Mouse (Mus musculus): ENCODE data around the gene Morn3.
"Not testable (repeated sequence)": the region's sequence is repeated elsewhere in the genome, so short reads cannot be mapped to it uniquely, and the experiment has no call there.

The Morn3 gene

DNA sequence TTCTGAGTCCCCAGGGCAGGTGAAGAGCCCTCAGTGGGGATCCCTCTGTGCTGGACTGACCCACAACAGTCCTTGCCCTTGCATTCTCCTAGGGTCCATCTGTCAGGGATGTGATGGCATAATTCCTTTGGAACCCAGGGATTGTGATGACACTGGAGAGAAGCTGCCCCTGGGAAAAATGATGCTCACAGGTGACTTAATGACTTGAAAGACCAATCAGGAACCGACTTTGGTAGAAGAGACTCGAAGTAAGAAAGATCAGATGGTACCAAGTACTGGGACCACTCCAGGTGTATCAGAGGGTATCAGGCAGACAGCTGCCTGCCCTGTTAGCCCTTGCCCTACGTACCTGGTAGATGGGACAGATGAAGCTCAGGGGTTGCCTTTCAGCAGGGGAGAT lies at the start of gene Morn3:
TSS of gene Morn3 (minus strand) at position 101 of the 400 bp plus-strand sequence.
- DNase-seq (ENCODE audit: low spot score), result no peak

DNA sequence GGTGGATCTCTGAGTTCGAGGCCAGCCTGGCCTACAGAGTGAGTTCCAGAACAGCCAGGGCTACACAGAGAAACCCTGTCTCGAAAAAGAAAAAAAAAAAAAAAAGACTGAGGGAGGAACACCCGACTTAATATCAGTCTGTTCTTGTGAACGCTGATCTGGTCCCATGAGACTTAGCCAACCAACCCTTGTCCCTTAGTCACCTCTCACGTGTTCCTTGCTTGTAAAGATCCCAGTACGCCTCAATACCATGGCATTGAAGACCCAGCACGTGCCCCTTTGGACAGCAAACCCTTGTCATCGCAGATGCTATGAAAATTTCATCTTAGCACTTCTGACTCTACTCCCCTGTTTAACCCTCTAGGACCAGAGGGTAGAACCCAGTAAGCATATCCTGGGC lies 49.5 kb upstream of the Morn3 start:
- DNase-seq (ENCODE audit: low spot score), result no peak

GRCm38 (mm10) chr5:123094238-123094991 lies 47.6 kb upstream of the Morn3 start:
- no peak for DNase-seq (ENCODE audit: low spot score)

- DNase-seq (ENCODE audit: low spot score), result no peak
Measured at GRCm38 (mm10) chr5:123093077-123093633, 46.3 kb upstream of the Morn3 start.

DNA sequence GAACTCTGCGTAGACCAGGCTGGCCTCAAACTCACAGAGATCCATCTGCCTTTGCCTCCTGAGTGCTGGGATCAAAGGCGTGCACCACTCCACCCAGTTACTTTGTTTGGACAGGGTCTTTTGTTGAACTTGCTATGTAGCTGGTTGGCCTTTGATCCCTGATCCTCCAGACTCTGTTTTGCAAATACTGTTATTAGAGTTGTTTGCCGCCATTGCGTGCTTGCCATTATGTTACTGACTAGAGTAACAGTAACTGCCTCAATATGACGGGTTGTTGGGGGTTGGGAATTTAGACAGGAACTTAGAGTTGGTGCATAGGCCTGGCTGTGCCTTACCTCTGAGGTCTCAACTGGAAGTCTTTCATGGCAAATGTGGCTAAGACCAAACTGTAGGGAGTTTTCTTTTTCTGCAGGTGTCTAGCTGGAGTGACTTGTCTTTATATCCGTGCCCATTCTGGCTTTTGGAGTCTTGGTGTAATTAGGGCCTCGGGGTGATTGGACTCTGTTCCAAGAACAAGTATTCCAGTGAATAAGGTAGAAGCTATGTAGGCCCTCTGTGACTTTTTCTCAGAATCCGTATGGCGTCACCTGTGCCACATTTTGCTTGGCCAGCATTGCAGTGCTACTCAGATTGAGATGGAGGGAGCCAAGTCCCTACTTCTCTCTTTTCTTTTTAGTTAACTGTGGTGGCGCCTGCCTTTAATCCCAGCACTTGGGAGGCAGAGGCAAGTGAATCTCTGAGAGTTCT lies 43.9 kb upstream of the Morn3 start:
- DNase-seq (ENCODE audit: low spot score), result no peak

GRCm38 (mm10) chr5:123088784-123089183 lies 42.0 kb upstream of the Morn3 start:
- no peak for DNase-seq (ENCODE audit: low spot score)

- no peak for DNase-seq (ENCODE audit: low spot score)
Measured at GRCm38 (mm10) chr5:123086501-123086900, 39.7 kb upstream of the Morn3 start.

DNA sequence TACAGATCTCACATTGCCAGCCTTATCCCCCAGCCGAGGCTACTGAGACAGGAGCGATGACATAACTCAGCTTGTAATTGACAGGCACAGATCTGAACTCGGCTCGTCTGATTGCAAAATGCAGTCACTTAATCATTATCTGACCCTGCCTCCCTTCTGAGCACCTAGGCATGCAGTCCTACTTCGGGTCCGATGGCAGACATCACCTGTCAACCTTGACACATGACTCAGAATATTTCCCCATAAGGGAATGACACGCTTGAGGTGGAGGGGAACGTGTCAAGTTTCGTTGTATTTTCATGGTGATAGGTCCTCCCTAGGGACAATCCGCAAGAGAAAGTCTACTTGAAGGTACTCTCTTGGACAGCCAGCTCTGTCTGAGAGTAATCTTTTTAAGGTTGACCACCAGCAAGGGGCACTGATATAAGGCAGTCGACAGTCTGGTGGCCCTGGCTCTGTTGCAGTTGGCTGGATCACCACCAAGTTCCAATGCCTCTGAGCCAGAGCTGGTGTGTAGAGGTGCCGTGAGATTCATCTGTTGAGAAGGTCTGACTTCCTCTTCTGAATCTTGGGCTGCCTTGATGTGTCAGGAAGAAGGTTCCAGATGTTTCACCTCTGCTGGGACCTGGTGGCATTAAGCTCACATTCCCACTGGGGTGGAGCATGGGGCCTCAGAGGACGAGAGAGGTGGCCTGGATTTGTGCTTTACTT lies 36.7 kb upstream of the Morn3 start:
- DNase-seq (ENCODE audit: low spot score), result no peak

GRCm38 (mm10) chr5:123080510-123080909 lies 33.7 kb upstream of the Morn3 start:
- no peak for DNase-seq (ENCODE audit: low spot score)

DNA sequence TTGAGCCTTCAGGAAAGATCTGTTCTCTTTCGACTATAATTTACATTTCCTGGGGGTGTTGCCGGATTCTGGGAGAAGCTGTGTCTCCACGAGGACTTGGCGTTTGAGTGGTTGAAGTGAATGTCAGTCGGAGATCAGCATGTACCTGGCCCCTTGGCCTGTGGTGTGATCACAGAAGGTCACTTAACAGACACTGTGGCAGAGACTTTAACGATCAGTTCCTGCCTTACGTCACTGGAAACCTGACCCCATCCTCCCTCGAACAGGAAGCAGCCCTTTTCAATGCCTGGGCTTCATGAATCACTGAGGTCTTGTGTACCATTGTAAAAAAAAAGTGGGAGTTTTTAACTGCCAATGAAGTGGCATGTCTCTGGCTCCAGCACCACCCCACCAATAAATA lies 33.2 kb upstream of the Morn3 start:
- DNase-seq (ENCODE audit: low spot score), result no peak

GRCm38 (mm10) chr5:123079568-123079967 lies 32.8 kb upstream of the Morn3 start:
- no peak for DNase-seq (ENCODE audit: low spot score)

DNA sequence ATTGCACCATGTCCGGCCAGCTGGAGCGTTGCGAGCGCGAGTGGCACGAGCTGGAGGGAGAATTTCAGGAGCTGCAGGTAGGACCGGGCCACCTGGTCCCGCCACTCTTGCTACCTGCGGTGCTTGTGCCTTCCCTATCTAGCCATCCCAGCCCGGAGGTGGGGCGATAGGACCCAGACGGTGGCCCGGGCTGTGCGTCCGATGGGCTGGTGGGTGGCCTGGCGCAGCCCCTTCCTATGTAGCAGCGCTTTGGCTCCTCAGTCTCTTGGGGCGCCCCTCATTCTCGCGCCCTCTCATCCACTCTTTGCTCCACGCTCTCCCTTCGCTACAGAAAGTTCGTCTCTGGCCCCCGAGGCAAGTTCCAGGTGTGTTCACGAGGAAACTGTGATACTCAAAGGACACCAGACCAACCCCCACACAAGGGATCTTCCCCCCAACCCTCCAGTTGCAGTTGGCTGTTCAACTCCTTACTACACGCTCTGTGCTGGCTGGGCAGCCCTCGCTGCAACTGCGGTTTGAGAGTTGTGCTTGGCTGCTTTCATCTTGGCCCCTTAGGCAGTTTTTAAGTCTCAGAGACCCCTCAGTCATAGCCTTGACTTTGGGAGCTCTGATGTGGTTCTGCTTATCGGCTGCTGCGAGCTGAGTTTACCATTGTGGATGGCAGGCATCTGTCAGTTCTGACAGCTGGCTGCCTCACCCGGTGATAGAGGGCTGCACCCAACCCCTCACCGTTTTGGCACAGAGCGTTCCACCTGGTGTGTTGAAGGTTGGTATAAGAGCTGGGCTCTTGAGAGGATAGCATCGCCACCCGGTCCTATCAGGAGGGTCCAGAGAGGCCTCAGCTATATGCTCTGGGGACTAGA lies 29.8 kb upstream of the Morn3 start:
- no peak for DNase-seq (ENCODE audit: low spot score)

DNA sequence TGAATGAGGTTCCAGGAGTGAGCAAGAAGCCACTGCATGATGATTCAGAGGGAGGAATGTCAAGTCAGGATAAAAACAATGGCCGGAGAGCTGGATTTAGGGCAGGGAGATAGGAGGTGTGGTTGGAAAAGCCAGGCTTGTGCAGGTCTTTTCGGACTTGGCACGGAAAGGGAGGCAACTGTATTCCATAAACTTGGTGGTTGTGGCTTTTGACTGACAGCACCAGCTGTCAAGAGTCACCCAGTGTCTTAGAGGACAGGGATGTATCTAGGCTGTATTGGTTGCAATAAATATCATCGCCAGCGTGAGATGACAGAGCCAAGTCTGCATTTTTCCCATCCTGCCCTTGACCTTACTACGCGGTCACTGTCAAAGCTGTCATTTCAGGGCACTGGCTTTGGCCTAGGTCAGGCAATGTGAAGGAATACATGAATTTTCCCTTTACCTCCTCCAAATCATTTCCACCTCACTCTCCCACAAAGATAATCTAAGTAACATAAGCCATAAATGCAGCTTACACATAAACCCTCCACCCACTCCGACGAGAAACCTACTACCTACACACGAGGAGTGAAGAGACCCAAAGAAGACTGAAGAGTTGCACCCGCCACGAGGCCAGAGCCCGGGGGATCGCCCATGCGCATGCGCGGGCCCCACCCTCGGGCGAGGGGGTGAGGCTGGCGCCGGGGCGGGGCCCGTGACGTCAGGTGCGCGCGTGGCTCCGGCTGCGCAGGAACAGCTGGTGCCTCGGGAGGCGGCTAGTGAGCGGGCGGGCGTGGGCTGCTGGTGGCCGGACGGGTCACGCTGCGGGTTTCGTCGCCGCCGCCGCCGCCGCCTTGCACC lies 29.0 kb upstream of the Morn3 start:
- DNase-seq (ENCODE audit: low spot score), result peak; percentile 97

GRCm38 (mm10) chr5:123068714-123069113 lies 21.9 kb upstream of the Morn3 start:
- no peak for DNase-seq (ENCODE audit: low spot score)

GRCm38 (mm10) chr5:123068115-123068514 lies 21.3 kb upstream of the Morn3 start, which contains the start of gene Tmem120b:
TSS of gene Tmem120b (plus strand) at chr5:123068415.
- no peak for DNase-seq (ENCODE audit: low spot score)

DNA sequence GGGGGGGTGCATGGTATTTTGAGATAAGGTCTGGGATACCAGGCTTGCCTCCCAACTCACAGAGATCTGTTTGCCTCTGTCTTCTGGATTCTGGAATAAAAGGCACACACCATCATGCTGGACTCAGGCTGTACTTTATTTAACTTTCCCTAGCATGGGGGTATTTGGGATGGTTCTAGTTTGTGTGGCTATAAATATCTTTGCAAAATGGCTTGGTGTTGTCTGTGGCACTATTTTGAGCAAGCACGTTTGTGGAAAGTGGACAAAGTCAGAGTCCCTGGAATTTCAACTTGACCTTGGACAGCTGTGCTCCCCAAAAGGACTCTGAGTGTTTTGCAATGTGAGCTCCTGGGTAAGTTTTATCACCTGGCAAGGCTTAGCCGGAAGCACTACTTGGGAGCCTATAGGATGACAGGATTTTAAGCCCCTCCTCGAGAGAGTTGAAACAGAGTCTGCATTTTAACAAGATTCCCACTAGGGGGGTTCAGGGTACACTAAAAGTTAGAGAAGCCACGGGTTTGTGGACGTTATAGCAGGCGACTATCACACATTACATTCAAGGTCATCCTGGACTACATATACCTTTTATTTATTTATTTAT lies 20.7 kb upstream of the Morn3 start:
- no peak for DNase-seq (ENCODE audit: low spot score)

DNA sequence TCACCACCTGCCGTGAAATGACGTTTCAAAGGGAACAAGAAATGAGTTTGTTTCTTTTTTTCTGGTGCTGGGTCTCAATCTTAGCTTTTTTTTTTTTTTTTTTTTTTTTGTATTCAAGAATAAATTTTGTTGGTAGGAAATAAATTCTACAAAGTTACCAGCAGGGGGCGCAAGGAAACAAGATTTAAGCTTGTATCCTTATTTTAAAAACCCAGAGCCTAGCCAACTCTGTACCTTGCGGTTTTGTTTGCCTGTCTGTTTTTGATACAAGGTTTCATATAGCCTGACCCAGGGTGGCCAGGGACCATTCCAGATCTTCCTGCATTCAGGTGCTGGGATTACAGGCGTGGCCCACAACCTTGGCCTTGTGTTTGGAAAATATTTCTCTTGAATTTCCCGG lies 17.4 kb upstream of the Morn3 start:
- DNase-seq (ENCODE audit: low spot score), result peak; percentile 79

DNA sequence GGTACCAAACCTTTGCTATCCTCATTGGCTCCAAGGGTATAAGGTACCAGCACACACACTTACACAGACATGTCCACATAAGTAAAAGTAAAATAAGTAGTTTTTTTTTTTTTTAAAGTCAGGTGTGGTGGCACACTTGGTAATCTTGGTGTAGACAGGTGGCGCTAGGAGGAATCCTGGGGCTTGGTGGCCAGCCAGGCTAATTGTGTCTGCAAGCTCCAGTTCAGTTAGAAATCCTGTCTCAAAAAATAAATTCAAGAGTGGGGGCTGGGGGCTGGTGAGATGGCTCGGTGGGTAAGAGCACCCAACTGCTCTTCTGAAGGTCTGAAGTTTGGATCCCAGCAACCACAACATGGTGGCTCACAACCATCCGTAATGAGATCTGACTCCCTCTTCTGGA lies 16.3 kb upstream of the Morn3 start:
- DNase-seq (ENCODE audit: low spot score), result no peak

GRCm38 (mm10) chr5:123061402-123061749 lies 14.6 kb upstream of the Morn3 start:
- DNase-seq (ENCODE audit: low spot score), result not testable (repeated sequence)

DNA sequence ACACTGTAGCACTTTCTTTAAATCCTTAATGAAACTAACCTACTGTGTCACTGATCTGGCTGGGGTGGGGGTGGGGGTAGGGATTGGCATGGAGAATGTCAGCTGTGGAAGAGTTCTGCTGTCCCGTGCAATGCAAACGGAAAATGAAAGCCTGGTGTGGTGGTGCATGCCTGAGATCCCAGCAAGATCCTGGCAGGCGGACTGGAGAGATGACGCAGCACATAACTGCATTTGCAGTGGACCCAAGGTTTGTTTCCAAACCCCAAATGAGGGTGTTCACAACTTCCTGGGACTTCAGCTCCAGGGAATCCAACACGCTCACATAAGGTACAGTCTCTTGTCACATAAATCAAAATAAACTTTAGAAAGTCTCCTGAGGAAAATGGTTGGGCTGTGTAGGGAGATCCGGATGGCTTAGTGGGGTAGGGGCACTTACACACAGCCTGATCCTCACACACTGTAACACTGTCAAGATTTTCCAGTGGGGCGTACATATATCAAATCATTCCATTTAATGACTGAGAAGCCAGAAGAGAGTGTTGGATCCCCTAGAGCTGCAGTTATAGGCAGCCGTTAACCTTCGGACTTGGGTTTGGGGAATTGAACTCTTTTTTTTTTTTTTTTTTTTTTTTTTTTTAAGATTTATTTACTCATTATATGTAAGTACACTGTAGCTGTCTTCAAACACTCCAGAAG lies 14.0 kb upstream of the Morn3 start:
- no peak for DNase-seq (ENCODE audit: low spot score)
